12 mouse cellular contexts compared by ENCODE assay signal in the genomic region with DNA sequence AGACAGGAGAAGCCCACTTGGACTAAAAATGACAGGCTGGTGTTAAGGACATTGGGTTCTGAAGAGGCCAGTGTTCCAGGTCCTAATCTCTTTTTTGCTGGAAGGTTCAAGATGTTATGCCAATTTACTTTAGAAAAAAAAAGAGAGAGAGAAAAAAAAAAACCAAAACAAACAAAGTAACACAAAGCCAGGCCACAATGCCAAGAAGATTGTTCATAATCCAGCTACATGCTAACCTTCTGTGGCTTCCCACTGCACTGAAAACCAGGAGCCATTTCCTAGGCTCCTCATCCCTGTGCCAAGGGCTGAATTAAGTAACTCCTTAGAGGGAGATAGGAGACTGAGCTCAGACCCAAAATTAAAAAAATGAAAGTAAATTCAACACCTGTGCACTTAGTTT. TPM values are rescaled to one million over a fixed set of nuclear protein-coding genes. Genes with fewer than 3 reads are reported as not detected.
DNase-seq lines count a peak whose midpoint lies in the region; ATAC-seq lines count a peak whose summit lies in the region.
"Had no signal": no experiment of that assay in that cellular context is flagged by ENCODE, and none has a peak within 500 bp of the region (broad histone marks: within the 10 kb centered on the region; RNA-seq: fewer than 3 reads in every experiment).

No protein-coding gene starts in this region.

- no peaks in the 10 kb centered on the region for H3K9me3 ChIP-seq in hindbrain, embryonic 12.5 days (replicated peaks)
- no peaks in the 10 kb centered on the region for H3K9me3 ChIP-seq in hindbrain, embryonic 16.5 days (ENCODE audit: control insufficient read depth, low read length)
- H3K9me3 ChIP-seq in midbrain, embryonic 13.5 days = no peaks in the 10 kb centered on the region
- H3K9me3 ChIP-seq in midbrain, embryonic 14.5 days (ENCODE audit: control insufficient read depth, low read length) = no peaks in the 10 kb centered on the region
- no peaks in the 10 kb centered on the region for H3K9me3 ChIP-seq in hindbrain, embryonic 15.5 days
- H3K9me3 ChIP-seq in neural tube, embryonic 15.5 days (replicated peaks) = no peaks in the 10 kb centered on the region
- H3K9me3 ChIP-seq: heart, embryonic 12.5 days; intestine, embryonic 15.5 days had no signal

- H3K4me3 ChIP-seq in hindbrain, embryonic 12.5 days = no peak overlapping the region
- H3K4me3 ChIP-seq in hindbrain, embryonic 16.5 days (ENCODE audit: low read length) = no peak overlapping the region
- no peak overlapping the region for H3K4me3 ChIP-seq in midbrain, embryonic 13.5 days (replicated peaks)
- no peak overlapping the region for H3K4me3 ChIP-seq in midbrain, embryonic 14.5 days (replicated peaks; ENCODE audit: low read depth, low read length)
- H3K4me3 ChIP-seq in hindbrain, embryonic 15.5 days = no peak overlapping the region
- H3K4me3 ChIP-seq in neural tube, embryonic 15.5 days (replicated peaks) = 0 out of 2 replicates have a peak overlapping the region, but pooled peaks have one; percentile 99
- H3K4me3 ChIP-seq: heart, embryonic 12.5 days had no signal

- no peak for ATAC-seq in hindbrain, embryonic 12.5 days (ENCODE audit: low FRiP score)
- no peak for ATAC-seq in hindbrain, embryonic 16.5 days
- no peak for ATAC-seq in midbrain, embryonic 13.5 days
- ATAC-seq in midbrain, embryonic 14.5 days (ENCODE audit: low FRiP score, low TSS enrichment) = no peak
- no peak for ATAC-seq in hindbrain, embryonic 15.5 days (ENCODE audit: low FRiP score, low read depth)
- no peak for ATAC-seq in neural tube, embryonic 15.5 days (ENCODE audit: low FRiP score)
- ATAC-seq: intestine, embryonic 15.5 days had no signal

- H3K36me3 ChIP-seq in hindbrain, embryonic 12.5 days = peaks cover 17% of the 10 kb centered on the region
- H3K36me3 ChIP-seq in hindbrain, embryonic 16.5 days (ENCODE audit: control insufficient read depth, insufficient read depth, low read length) = peaks cover 11% of the 10 kb centered on the region
- peaks cover 26% of the 10 kb centered on the region for H3K36me3 ChIP-seq in midbrain, embryonic 13.5 days
- peaks cover 26% of the 10 kb centered on the region for H3K36me3 ChIP-seq in midbrain, embryonic 14.5 days (ENCODE audit: control insufficient read depth, insufficient read depth, low read length)
- peaks cover 15% of the 10 kb centered on the region for H3K36me3 ChIP-seq in hindbrain, embryonic 15.5 days
- H3K36me3 ChIP-seq in neural tube, embryonic 15.5 days = peaks cover 29% of the 10 kb centered on the region

- H3K4me1 ChIP-seq in hindbrain, embryonic 12.5 days = peaks cover 15% of the 10 kb centered on the region
- H3K4me1 ChIP-seq in hindbrain, embryonic 16.5 days (ENCODE audit: control insufficient read depth, insufficient read depth, low read depth, low read length) = peaks cover 14% of the 10 kb centered on the region
- H3K4me1 ChIP-seq in midbrain, embryonic 13.5 days (replicated peaks) = peaks cover 20% of the 10 kb centered on the region
- peaks cover 12% of the 10 kb centered on the region; the same call in 1 of the 2 replicates for H3K4me1 ChIP-seq in midbrain, embryonic 14.5 days (ENCODE audit: control insufficient read depth, insufficient read depth, low read length)
- H3K4me1 ChIP-seq in hindbrain, embryonic 15.5 days (replicated peaks) = peaks cover 22% of the 10 kb centered on the region
- H3K4me1 ChIP-seq in neural tube, embryonic 15.5 days = peaks cover 19% of the 10 kb centered on the region

- no peak for DNase-seq in midbrain, embryonic 14.5 days
- DNase-seq in layer of hippocampus, adult 18-20 months (ENCODE audit: low spot score in 2 of 2) = no peak
- DNase-seq: cerebellum, adult 18-20 months; gastrocnemius, adult 2 months; thymus, adult 18-20 months had no signal

- H3K4me2 ChIP-seq in hindbrain, embryonic 12.5 days (replicated peaks) = peak overlapping the region; percentile 77
- no peak overlapping the region for H3K4me2 ChIP-seq in hindbrain, embryonic 16.5 days (ENCODE audit: low read length)
- peak overlapping the region; percentile 71; the same call in 1 of the 2 replicates for H3K4me2 ChIP-seq in midbrain, embryonic 13.5 days (replicated peaks)
- no peak overlapping the region for H3K4me2 ChIP-seq in midbrain, embryonic 14.5 days (ENCODE audit: low read length)
- H3K4me2 ChIP-seq in hindbrain, embryonic 15.5 days = peak overlapping the region; percentile 87; the same call in 1 of the 2 replicates
- H3K4me2 ChIP-seq in neural tube, embryonic 15.5 days = peak overlapping the region; percentile 89

- no peak overlapping the region for H3K27ac ChIP-seq in hindbrain, embryonic 12.5 days
- no peak overlapping the region for H3K27ac ChIP-seq in hindbrain, embryonic 16.5 days (ENCODE audit: low read depth, low read length)
- H3K27ac ChIP-seq in midbrain, embryonic 13.5 days = no peak overlapping the region
- no peak overlapping the region for H3K27ac ChIP-seq in midbrain, embryonic 14.5 days (replicated peaks; ENCODE audit: low read depth, low read length)
- no peak overlapping the region for H3K27ac ChIP-seq in hindbrain, embryonic 15.5 days (replicated peaks)
- H3K27ac ChIP-seq in neural tube, embryonic 15.5 days (replicated peaks) = no peak overlapping the region
- H3K27ac ChIP-seq: gastrocnemius, adult 2 months; intestine, embryonic 15.5 days had no signal

- H3K27me3 ChIP-seq in hindbrain, embryonic 12.5 days = no peaks in the 10 kb centered on the region
- no peaks in the 10 kb centered on the region for H3K27me3 ChIP-seq in hindbrain, embryonic 16.5 days (replicated peaks; ENCODE audit: control insufficient read depth, insufficient read depth, low read length)
- H3K27me3 ChIP-seq in midbrain, embryonic 13.5 days = no peaks in the 10 kb centered on the region
- H3K27me3 ChIP-seq in midbrain, embryonic 14.5 days (ENCODE audit: control insufficient read depth, insufficient read depth, low read length) = no peaks in the 10 kb centered on the region
- no peaks in the 10 kb centered on the region for H3K27me3 ChIP-seq in hindbrain, embryonic 15.5 days
- H3K27me3 ChIP-seq in neural tube, embryonic 15.5 days (replicated peaks) = no peaks in the 10 kb centered on the region
- H3K27me3 ChIP-seq: heart, embryonic 12.5 days; intestine, embryonic 15.5 days had no signal

- no peak overlapping the region for H3K9ac ChIP-seq in hindbrain, embryonic 12.5 days
- no peak overlapping the region for H3K9ac ChIP-seq in hindbrain, embryonic 16.5 days (ENCODE audit: low read depth, low read length)
- no peak overlapping the region; the same call in 1 of the 2 replicates for H3K9ac ChIP-seq in midbrain, embryonic 13.5 days (replicated peaks)
- no peak overlapping the region for H3K9ac ChIP-seq in midbrain, embryonic 14.5 days (replicated peaks; ENCODE audit: low read length)
- H3K9ac ChIP-seq in hindbrain, embryonic 15.5 days = peak overlapping the region; percentile 13; the same call in 1 of the 2 replicates
- no peak overlapping the region for H3K9ac ChIP-seq in neural tube, embryonic 15.5 days (replicated peaks)
- H3K9ac ChIP-seq: heart, embryonic 12.5 days; intestine, embryonic 15.5 days had no signal

RNA-seq across cellular contexts. Expression of gene Mthfd2, which starts 10.4 kb away (rescaled TPM):
- polyA plus RNA-seq in hindbrain, embryonic 12.5 days (2016; fragmentation: Nextera tagmentation; extraction: Ambion mirVana) = 29.8 and 30.0 TPM in 2 replicates
- polyA plus RNA-seq in hindbrain, embryonic 16.5 days (2015; fragmentation: Nextera tagmentation; extraction: Ambion mirVana) = 33.4 and 34.3 TPM in 2 replicates
- 26.5 and 26.6 TPM in 2 replicates for polyA plus RNA-seq in midbrain, embryonic 13.5 days (2015; fragmentation: Nextera tagmentation; extraction: Ambion mirVana)
- polyA plus RNA-seq in midbrain, embryonic 14.5 days (2014; fragmentation: Nextera tagmentation; extraction: Ambion mirVana) = 27.0 and 31.3 TPM in 2 replicates
- polyA plus RNA-seq in hindbrain, embryonic 15.5 days (2015; fragmentation: Nextera tagmentation; extraction: Ambion mirVana) = 28.9 and 32.8 TPM in 2 replicates
- 30.9 and 34.7 TPM in 2 replicates for polyA plus RNA-seq in neural tube, embryonic 15.5 days (2015; fragmentation: Nextera tagmentation; extraction: Ambion mirVana)
- 1 to 10 TPM; 6.6 to 7.1 TPM for total RNA-seq in layer of hippocampus, adult 18-20 months (2021)

RNA-seq across cellular contexts. Expression of gene Mob1a, which starts 10.5 kb away (rescaled TPM):
- 52.5 and 55.4 TPM in 2 replicates for polyA plus RNA-seq in hindbrain, embryonic 12.5 days (2016; fragmentation: Nextera tagmentation; extraction: Ambion mirVana)
- polyA plus RNA-seq in hindbrain, embryonic 16.5 days (2015; fragmentation: Nextera tagmentation; extraction: Ambion mirVana) = 19.4 and 23.9 TPM in 2 replicates
- 30.7 and 31.8 TPM in 2 replicates for polyA plus RNA-seq in midbrain, embryonic 13.5 days (2015; fragmentation: Nextera tagmentation; extraction: Ambion mirVana)
- 14.7 and 32.5 TPM in 2 replicates for polyA plus RNA-seq in midbrain, embryonic 14.5 days (2014; fragmentation: Nextera tagmentation; extraction: Ambion mirVana)
- 22.9 and 24.6 TPM in 2 replicates for polyA plus RNA-seq in hindbrain, embryonic 15.5 days (2015; fragmentation: Nextera tagmentation; extraction: Ambion mirVana)
- polyA plus RNA-seq in neural tube, embryonic 15.5 days (2015; fragmentation: Nextera tagmentation; extraction: Ambion mirVana) = 20.2 and 31.3 TPM in 2 replicates
- 10 to 100 TPM; 19.2 to 20.5 TPM for total RNA-seq in layer of hippocampus, adult 18-20 months (2021)

RNA-seq across cellular contexts. Expression of gene Bola3, which starts 33.7 kb away (rescaled TPM):
- polyA plus RNA-seq in hindbrain, embryonic 12.5 days (2016; fragmentation: Nextera tagmentation; extraction: Ambion mirVana) = 88.5 and 92.1 TPM in 2 replicates
- polyA plus RNA-seq in hindbrain, embryonic 16.5 days (2015; fragmentation: Nextera tagmentation; extraction: Ambion mirVana) = 55.8 and 64.3 TPM in 2 replicates
- polyA plus RNA-seq in midbrain, embryonic 13.5 days (2015; fragmentation: Nextera tagmentation; extraction: Ambion mirVana) = 69.0 and 71.7 TPM in 2 replicates
- polyA plus RNA-seq in midbrain, embryonic 14.5 days (2014; fragmentation: Nextera tagmentation; extraction: Ambion mirVana) = 54.5 and 61.1 TPM in 2 replicates
- 60.3 and 67.6 TPM in 2 replicates for polyA plus RNA-seq in hindbrain, embryonic 15.5 days (2015; fragmentation: Nextera tagmentation; extraction: Ambion mirVana)
- 60.1 and 73.0 TPM in 2 replicates for polyA plus RNA-seq in neural tube, embryonic 15.5 days (2015; fragmentation: Nextera tagmentation; extraction: Ambion mirVana)
- 10 to 100 TPM; 47.1 to 58.9 TPM for total RNA-seq in layer of hippocampus, adult 18-20 months (2021)

Comparison
In these comparisons a context has a peak if more than half of its experiments do, and no peak if none do; other contexts are left out.
1. H3K4me2 ChIP-seq: peak in hindbrain, embryonic 12.5 days (single experiment), midbrain, embryonic 13.5 days (single experiment), hindbrain, embryonic 15.5 days (single experiment) and neural tube, embryonic 15.5 days (single experiment); none in hindbrain, embryonic 16.5 days (single experiment) and midbrain, embryonic 14.5 days (single experiment).